Mouse (Mus musculus): ENCODE results near the gene Gm20388.

- TF ChIP-seq GATA1 (IDR thresholded peaks at IDR 0.05; ENCODE audit: low read length) (no peak), TAL1 (IDR thresholded peaks at IDR 0.05; ENCODE audit: low read length) (no peak)
These were observed 2954.1 kb downstream of the Gm20388 start for GRCm38 (mm10) chr8:122864719-122865129.

Measured in erythroblast, embryonic 14.5 days (primary cell).